Mouse (Mus musculus) E14TG2a.4 (cell line): ENCODE results near the gene Mas1.

Source experiments
- CTCF ChIP-seq: conservative IDR thresholded peaks from 2 replicates; pipeline ENCODE4 v1.5.1; 2014; ENCODE audit warnings: low read length
- NANOG ChIP-seq: IDR thresholded peaks from 2 replicates; pipeline ENCODE4 v1.6.1; 2014; ENCODE audit warnings: borderline replicate concordance, low read length, mixed read lengths
- POU5F1 ChIP-seq: IDR thresholded peaks from 2 replicates; pipeline ENCODE4 v1.6.1; 2014; ENCODE audit warnings: low read length, borderline replicate concordance

DNA sequence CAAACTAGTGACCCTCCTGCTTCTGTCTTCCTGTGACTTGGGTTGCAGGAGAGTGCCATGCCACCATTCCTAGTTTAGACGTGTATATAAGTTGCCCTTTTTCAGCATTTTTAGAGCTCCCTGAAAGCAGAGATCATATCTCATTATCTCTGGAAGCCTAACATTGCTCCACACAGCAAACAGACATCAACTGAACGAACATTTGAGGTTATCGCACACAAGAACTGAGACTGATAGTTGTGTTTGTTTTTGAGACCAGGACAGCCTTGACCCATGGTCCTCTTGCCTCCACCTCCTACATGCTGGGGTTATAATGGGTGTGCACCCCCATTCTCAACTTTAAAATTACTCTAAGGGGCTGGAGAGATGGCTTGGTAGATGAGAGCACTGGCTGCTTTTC is 71.3 kb downstream of the Mas1 start:
- TF ChIP-seq CTCF (no peak), NANOG (no peak), POU5F1 (no peak)
